25 mouse cellular contexts compared by ENCODE assay signal in the genomic region with DNA sequence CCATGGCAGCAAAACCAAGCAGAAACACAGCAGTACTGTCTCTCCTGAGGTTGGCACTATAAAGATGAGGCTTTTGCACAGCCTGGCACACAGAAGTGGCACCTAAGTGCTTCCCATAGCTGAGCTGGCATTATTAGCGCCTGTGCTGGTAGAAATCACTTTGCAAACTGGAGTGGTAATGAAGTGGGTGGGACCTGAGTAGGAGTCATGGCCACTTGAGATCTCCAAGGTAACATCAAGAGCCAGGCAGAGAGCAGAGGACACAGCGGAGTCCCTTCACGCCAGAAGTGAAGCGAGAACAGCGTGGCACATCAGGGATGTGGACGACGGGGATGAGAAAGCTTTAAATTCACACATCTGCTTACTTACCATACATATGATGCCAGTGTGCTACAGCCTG. TPM values are rescaled to one million over a fixed set of nuclear protein-coding genes. Genes with fewer than 3 reads are reported as not detected.
DNase-seq lines count a peak whose midpoint lies in the region; ATAC-seq and TF ChIP-seq lines count a peak whose summit lies in the region.
"Had no signal": no experiment of that assay in that cellular context is flagged by ENCODE, and none has a peak within 500 bp of the region (broad histone marks: within the 10 kb centered on the region; RNA-seq: fewer than 3 reads in every experiment).

No protein-coding gene starts in this region.

- no peak overlapping the region for H3K4me3 ChIP-seq in forebrain, embryonic 15.5 days
- no peak overlapping the region for H3K4me3 ChIP-seq in forebrain, postnatal 0 days (ENCODE audit: low read depth, low read length)
- no peak overlapping the region for H3K4me3 ChIP-seq in heart, embryonic 16.5 days (ENCODE audit: low read length)
- no peak overlapping the region for H3K4me3 ChIP-seq in lung, postnatal 0 days (ENCODE audit: low read depth, low read length)
- H3K4me3 ChIP-seq: embryonic facial prominence, embryonic 12.5 days; erythroblast, embryonic 14.5 days; forebrain, embryonic 13.5 days; layer of hippocampus, adult 2 months; limb, embryonic 13.5 days; liver, embryonic 12.5 days; lung, embryonic 15.5 days; megakaryocyte, embryonic 14.5 days had no signal

- ATAC-seq in forebrain, embryonic 15.5 days (replicated peaks): no peak
- ATAC-seq in forebrain, postnatal 0 days: no peak
- peak; percentile 53 for ATAC-seq in heart, embryonic 16.5 days (replicated peaks; ENCODE audit: extremely low read depth, insufficient read depth, low FRiP score)
- peak; percentile 93 for ATAC-seq in lung, postnatal 0 days
- ATAC-seq: forebrain, embryonic 13.5 days; hindbrain, postnatal 0 days; intestine, embryonic 16.5 days; liver, embryonic 12.5 days had no signal

- no peak for DNase-seq in forebrain, postnatal 0 days
- DNase-seq in heart, adult 8-10 months (ENCODE audit: low spot score): no peak
- peak; percentile 28 for DNase-seq in brain, embryonic 14.5 days (ENCODE audit: low read depth)
- peak; percentile 85 for DNase-seq in lung, postnatal 0 days (ENCODE audit: low spot score)
- DNase-seq in yolk sac, embryonic 10.5 days (ENCODE audit: low spot score): no peak
- no peak for DNase-seq in left cerebral cortex, adult 18-20 months (ENCODE audit: low spot score in 2 of 2)
- DNase-seq: adrenal gland, postnatal 10 days; cerebellum, adult 2 months; cerebellum, postnatal 25 days; gastrocnemius, postnatal 10 days; kidney, adult 9 months; kidney, postnatal 25 days; right cerebral cortex, postnatal 14 days had no signal

- H3K27me3 ChIP-seq in forebrain, embryonic 15.5 days: no peaks in the 10 kb centered on the region
- H3K27me3 ChIP-seq in forebrain, postnatal 0 days (ENCODE audit: insufficient read depth, low read length): no peaks in the 10 kb centered on the region
- no peaks in the 10 kb centered on the region for H3K27me3 ChIP-seq in heart, embryonic 16.5 days (ENCODE audit: control insufficient read depth, insufficient read depth, low read length)
- H3K27me3 ChIP-seq in lung, postnatal 0 days (replicated peaks; ENCODE audit: insufficient read depth, low read length): no peaks in the 10 kb centered on the region
- H3K27me3 ChIP-seq: embryonic facial prominence, embryonic 12.5 days; forebrain, embryonic 13.5 days; limb, embryonic 13.5 days; liver, embryonic 12.5 days; lung, embryonic 15.5 days; megakaryocyte, embryonic 14.5 days had no signal

- no peak for TF ChIP-seq POLR2A in brain, embryonic 14.5 days (IDR thresholded peaks at IDR 0.05; ENCODE audit: borderline replicate concordance, extremely low read depth, insufficient read depth, insufficient read length, poor library complexity, severe bottlenecking)

- H3K9me3 ChIP-seq in forebrain, embryonic 15.5 days: no peaks in the 10 kb centered on the region
- no peaks in the 10 kb centered on the region for H3K9me3 ChIP-seq in forebrain, postnatal 0 days (ENCODE audit: low read length)
- no peaks in the 10 kb centered on the region for H3K9me3 ChIP-seq in heart, embryonic 16.5 days (replicated peaks; ENCODE audit: control insufficient read depth, low read length)
- no peaks in the 10 kb centered on the region for H3K9me3 ChIP-seq in lung, postnatal 0 days (ENCODE audit: low read length)
- H3K9me3 ChIP-seq: embryonic facial prominence, embryonic 12.5 days; forebrain, embryonic 13.5 days; limb, embryonic 13.5 days; liver, embryonic 12.5 days; lung, embryonic 15.5 days; megakaryocyte, embryonic 14.5 days had no signal

- H3K4me2 ChIP-seq in forebrain, embryonic 15.5 days (replicated peaks): no peak overlapping the region
- H3K4me2 ChIP-seq in forebrain, postnatal 0 days (ENCODE audit: low read depth): no peak overlapping the region
- no peak overlapping the region for H3K4me2 ChIP-seq in heart, embryonic 16.5 days (ENCODE audit: low read depth, low read length)
- H3K4me2 ChIP-seq in lung, postnatal 0 days (replicated peaks; ENCODE audit: low read depth, low read length): no peak overlapping the region
- H3K4me2 ChIP-seq: embryonic facial prominence, embryonic 12.5 days; forebrain, embryonic 13.5 days; limb, embryonic 13.5 days; liver, embryonic 12.5 days; lung, embryonic 15.5 days had no signal

- H3K27ac ChIP-seq in forebrain, embryonic 15.5 days (replicated peaks): 0 out of 2 replicates have a peak overlapping the region, but pooled peaks have one; percentile 5
- no peak overlapping the region for H3K27ac ChIP-seq in forebrain, postnatal 0 days (ENCODE audit: low read depth, low read length)
- H3K27ac ChIP-seq in heart, embryonic 16.5 days (ENCODE audit: low read length): peak overlapping the region; percentile 41; the same call in 1 of the 2 replicates
- no peak overlapping the region for H3K27ac ChIP-seq in lung, postnatal 0 days (ENCODE audit: low read length)
- H3K27ac ChIP-seq: embryonic facial prominence, embryonic 12.5 days; forebrain, embryonic 13.5 days; hindbrain, postnatal 0 days; layer of hippocampus, adult 2 months; limb, embryonic 13.5 days; liver, embryonic 12.5 days; lung, embryonic 15.5 days had no signal

- no peak overlapping the region for H3K9ac ChIP-seq in forebrain, embryonic 15.5 days (replicated peaks)
- no peak overlapping the region for H3K9ac ChIP-seq in forebrain, postnatal 0 days
- no peak overlapping the region for H3K9ac ChIP-seq in heart, embryonic 16.5 days (ENCODE audit: low read length)
- no peak overlapping the region for H3K9ac ChIP-seq in lung, postnatal 0 days (replicated peaks; ENCODE audit: low read depth)
- H3K9ac ChIP-seq: embryonic facial prominence, embryonic 12.5 days; forebrain, embryonic 13.5 days; limb, embryonic 13.5 days; liver, embryonic 12.5 days; lung, embryonic 15.5 days had no signal

- 73% methylated on average over 7 of the region's 7 CpGs for WGBS in forebrain, embryonic 15.5 days
- 85% methylated on average over 7 of the region's 7 CpGs for WGBS in forebrain, postnatal 0 days
- 42% methylated on average over 7 of the region's 7 CpGs for WGBS in heart, embryonic 16.5 days
- WGBS in lung, postnatal 0 days: 57% methylated on average over 7 of the region's 7 CpGs

- no peak for TF ChIP-seq CTCF in forebrain, postnatal 0 days (IDR thresholded peaks at IDR 0.05; ENCODE audit: low read depth)
- no peak for TF ChIP-seq CTCF in brain, embryonic 14.5 days (IDR thresholded peaks at IDR 0.05; ENCODE audit: borderline replicate concordance, extremely low read depth, insufficient read depth, insufficient read length)
- no peak for TF ChIP-seq CTCF in lung, postnatal 0 days (IDR thresholded peaks at IDR 0.05)

- no peak for TF ChIP-seq EP300 in lung, postnatal 0 days (IDR thresholded peaks at IDR 0.05)

- H3K36me3 ChIP-seq in forebrain, embryonic 15.5 days: peaks cover 42% of the 10 kb centered on the region
- H3K36me3 ChIP-seq in forebrain, postnatal 0 days (ENCODE audit: insufficient read depth): peaks cover 45% of the 10 kb centered on the region
- peaks cover 32% of the 10 kb centered on the region for H3K36me3 ChIP-seq in heart, embryonic 16.5 days (ENCODE audit: control insufficient read depth, insufficient read depth)
- H3K36me3 ChIP-seq in lung, postnatal 0 days (ENCODE audit: insufficient read depth, low read length): peaks cover 34% of the 10 kb centered on the region

- H3K4me1 ChIP-seq in forebrain, embryonic 15.5 days: no peaks in the 10 kb centered on the region
- H3K4me1 ChIP-seq in forebrain, postnatal 0 days (ENCODE audit: insufficient read depth): no peaks in the 10 kb centered on the region
- peaks cover 43% of the 10 kb centered on the region for H3K4me1 ChIP-seq in heart, embryonic 16.5 days (ENCODE audit: control insufficient read depth, insufficient read depth, low read length)
- H3K4me1 ChIP-seq in lung, postnatal 0 days (ENCODE audit: insufficient read depth, low read depth, low read length): no peaks in the 10 kb centered on the region
- H3K4me1 ChIP-seq: embryonic facial prominence, embryonic 12.5 days; forebrain, embryonic 13.5 days; liver, embryonic 12.5 days; megakaryocyte, embryonic 14.5 days had no signal

RNA-seq across cellular contexts. Expression of gene Kif1b, which starts 19.8 kb away (rescaled TPM):
- 135 and 141 TPM in 2 replicates for polyA plus RNA-seq in forebrain, embryonic 15.5 days (2015; fragmentation: Nextera tagmentation; extraction: Ambion mirVana)
- 209 and 270 TPM in 2 replicates for total RNA-seq in forebrain, postnatal 0 days (2014; rRNA removed)
- 139 and 202 TPM in 2 replicates for polyA plus RNA-seq in forebrain, postnatal 0 days (2015; fragmentation: Nextera tagmentation; extraction: Ambion mirVana)
- 39.8 and 47.5 TPM in 2 replicates for polyA plus RNA-seq in heart, embryonic 16.5 days (2015; fragmentation: Nextera tagmentation; extraction: Ambion mirVana)
- total RNA-seq in heart, adult 8-10 months (2022): 100 to 1,000 TPM; 159 to 211 (median 191) TPM
- polyA plus RNA-seq in brain, embryonic 14.5 days (2012; rRNA removed): 189 and 232 TPM in 2 replicates
- 35.6 and 36.7 TPM in 2 replicates for polyA plus RNA-seq in lung, postnatal 0 days (2015; fragmentation: Nextera tagmentation; extraction: Ambion mirVana)
- total RNA-seq in left cerebral cortex, adult 18-20 months (2021): 100 to 1,000 TPM; 429 to 451 TPM
- polyA plus RNA-seq: erythroblast, embryonic 14.5 days had no signal

Comparison
In these comparisons a context has a peak if more than half of its experiments do, and no peak if none do; other contexts are left out.
1. H3K27ac ChIP-seq: peak in forebrain, embryonic 15.5 days (single experiment) and heart, embryonic 16.5 days (single experiment); none in forebrain, postnatal 0 days (single experiment) and lung, postnatal 0 days (single experiment).
2. ATAC-seq: peak in heart, embryonic 16.5 days (single experiment) and lung, postnatal 0 days (single experiment); none in forebrain, embryonic 15.5 days (single experiment) and forebrain, postnatal 0 days (single experiment).
3. DNase-seq: peak in brain, embryonic 14.5 days (single experiment) and lung, postnatal 0 days (single experiment); none in forebrain, postnatal 0 days (single experiment), heart, adult 8-10 months (single experiment), yolk sac, embryonic 10.5 days (single experiment) and left cerebral cortex, adult 18-20 months (0 of 2).